Mouse (Mus musculus) regulatory T cell (primary cell): ENCODE measurements around the gene Echdc3.

Source experiments
- in situ Hi-C: fragments of 300-600 bp; cut with MboI, MseI; formaldehyde crosslinking; loops from one replicate; pipeline ENCODE4 v1.15.1; 2025; ENCODE audit warnings: high pct_unique_total_duplicates

The Echdc3 gene

GRCm38 (mm10) chr2:6212724-6213511 lies at the start of gene Echdc3:
TSS of gene Echdc3 (minus strand) at chr2:6213033.
- in situ Hi-C loops = no loop called here

DNA sequence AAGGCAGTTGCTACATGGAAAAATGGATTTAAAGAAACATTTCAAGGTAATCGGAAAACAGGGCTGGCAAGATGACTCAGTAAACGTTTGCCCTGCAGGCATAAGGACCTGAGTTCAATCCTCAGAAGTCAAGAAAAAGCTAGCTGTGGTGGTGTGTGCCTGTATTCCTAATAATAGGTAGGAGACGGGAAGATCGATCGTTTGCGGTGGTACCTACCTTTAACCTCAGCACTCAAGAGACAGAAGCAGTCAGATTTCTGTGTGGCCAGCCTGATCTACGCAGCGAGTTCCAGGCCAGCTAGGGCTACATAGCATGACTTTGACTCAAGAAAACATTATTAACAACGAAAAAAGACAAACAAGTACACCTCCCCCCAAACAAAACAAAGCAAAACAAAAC lies 48.9 kb upstream of the Echdc3 start:
- in situ Hi-C loops = no loop called here

- in situ Hi-C loops = no loop called here
Measured at GRCm38 (mm10) chr2:6261201-6261672, 48.4 kb upstream of the Echdc3 start.

DNA sequence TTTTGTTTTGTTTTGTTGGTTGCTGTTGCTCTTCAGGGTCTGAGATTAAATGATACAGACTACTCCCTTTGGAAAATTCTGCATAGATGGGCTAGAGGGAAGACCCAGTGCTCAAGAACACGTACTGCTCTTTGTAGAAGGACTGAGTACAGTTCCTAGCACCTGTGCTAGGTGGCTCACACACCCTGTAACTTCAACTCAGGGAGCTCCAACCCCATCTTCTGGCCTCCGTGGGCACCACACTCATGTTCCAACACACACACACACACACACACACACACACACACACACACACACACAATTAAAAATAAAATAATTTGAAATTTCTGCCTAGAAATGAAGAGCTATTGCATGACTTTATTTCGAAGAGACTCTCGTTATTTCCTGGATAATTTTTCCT lies 47.8 kb upstream of the Echdc3 start:
- in situ Hi-C loops = no loop called here

DNA sequence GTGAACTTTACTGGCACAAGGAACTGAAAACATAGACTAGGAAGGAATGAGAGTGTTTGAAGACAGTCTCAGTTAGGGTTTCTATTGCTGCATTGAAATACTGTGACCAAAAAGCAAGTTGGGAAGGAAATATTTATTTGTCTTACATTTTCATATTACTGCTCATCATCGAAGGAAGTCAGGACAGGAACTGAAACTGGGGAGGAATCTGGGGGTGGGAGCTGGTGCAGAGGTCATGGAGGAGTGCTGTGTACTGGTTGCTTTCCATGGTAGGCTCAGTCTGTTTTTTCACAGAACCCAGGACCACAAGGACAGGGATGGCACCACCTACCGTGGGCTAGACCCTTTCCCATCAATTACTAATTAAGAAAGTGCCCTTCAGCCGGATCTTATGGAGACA lies 46.3 kb upstream of the Echdc3 start:
- in situ Hi-C loops = no loop called here

DNA sequence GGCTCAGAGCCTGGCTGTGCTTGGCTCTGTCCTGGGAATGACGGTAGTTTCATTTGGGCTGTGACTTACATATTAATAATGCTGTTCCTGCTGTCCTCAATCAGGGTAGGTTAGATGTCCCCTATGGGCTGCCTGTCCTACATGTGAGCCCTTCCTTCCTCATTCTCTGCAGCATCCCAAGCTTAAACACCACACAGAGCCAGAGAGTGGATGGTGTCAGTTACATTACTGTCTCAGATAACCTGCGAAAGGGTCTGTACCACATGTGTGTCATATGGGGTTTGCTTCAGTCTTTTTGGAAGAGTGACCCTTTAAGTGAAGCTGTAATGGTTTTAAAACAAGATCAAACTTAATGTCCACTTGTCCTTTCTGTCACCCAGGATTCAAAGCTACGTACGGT lies 45.2 kb upstream of the Echdc3 start:
- in situ Hi-C loops = no loop called here

- in situ Hi-C loops = no loop called here
Measured at GRCm38 (mm10) chr2:6257146-6257545, 44.3 kb upstream of the Echdc3 start.

DNA sequence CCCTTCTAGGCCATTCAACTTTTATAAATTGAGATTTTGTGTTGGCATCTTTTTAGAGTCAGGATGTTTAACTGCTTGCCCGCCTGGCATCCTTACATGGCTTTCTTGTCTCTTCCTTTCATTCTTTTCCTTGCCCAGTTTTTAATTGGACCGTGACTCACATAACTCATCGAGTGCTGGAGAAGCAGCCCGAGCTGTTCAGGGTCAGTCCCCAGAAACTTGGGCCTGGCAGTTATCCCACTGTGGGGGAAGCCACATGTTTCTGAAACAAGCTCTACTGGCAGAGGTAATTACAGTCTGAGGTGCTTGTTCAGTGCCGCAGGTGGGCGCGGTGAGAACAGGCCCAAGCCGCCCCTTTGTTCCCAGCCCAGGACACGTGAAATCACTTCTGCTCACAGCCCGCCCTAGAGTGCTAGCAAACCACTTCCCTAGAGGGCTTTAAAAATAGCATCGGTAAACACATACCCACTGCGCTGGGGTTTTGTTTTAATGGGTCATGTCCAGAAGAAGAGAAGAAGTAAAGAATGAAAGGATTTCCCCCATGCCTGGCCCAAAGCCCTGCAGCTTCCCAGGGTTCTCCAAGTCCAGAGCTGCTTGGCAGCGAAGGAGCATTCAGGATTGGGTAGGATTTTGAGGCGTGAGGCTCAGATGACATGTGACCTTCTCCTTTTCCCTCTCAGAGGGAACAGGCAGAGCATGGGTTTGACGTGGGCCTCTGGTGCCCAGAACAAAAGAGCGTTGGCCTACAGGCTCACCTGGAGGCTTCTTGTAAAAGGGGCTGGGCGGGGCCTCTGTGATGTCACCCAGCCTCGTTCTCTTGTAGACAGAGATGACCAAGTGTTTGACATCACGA lies 43.4 kb upstream of the Echdc3 start:
- in situ Hi-C loops = no loop called here

GRCm38 (mm10) chr2:6255402-6255988 lies 42.7 kb upstream of the Echdc3 start:
- in situ Hi-C loops = no loop called here

DNA sequence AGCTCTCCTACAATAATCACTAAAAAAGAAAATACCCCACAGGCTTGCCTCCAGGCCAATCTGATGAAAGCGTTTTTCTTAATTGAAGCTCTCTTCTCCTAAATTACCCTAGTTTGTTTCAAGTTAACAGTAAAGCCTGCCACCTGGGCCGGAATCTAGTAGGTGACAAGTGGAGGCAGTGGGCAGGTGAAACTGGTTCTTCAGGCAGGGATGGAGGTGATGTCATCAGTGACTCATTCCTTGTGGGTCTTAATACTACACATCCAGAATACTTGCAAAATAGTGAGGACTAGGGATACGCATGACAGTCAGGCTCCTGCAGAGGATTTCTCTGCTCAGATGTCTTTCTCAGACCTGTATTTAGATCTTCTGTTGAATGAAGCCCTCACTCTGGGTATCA lies 39.7 kb upstream of the Echdc3 start:
- in situ Hi-C loops = no loop called here

DNA sequence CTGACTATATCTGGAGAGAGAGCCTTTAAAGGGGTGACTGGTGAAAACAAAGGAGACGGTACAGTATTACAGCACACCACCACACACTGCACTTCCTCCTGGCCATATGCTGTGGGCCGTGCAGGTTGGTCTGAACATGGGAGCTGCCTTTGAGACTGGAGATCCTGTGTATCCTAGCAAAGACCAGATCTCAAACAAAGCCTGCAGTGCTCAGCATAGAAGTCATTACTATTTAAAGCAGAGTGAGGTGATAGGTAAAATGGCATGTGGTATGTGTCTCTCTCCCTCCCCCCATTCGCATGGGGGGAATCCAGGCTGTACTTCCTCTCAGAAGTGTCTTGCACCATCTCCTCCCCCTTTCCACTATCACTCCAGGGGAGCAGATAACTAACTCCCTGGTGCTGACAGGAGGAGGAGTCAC lies 38.3 kb upstream of the Echdc3 start:
- in situ Hi-C loops = no loop called here

- in situ Hi-C loops = no loop called here
Measured at GRCm38 (mm10) chr2:6241446-6241845, 28.6 kb upstream of the Echdc3 start.

GRCm38 (mm10) chr2:6240072-6240471 lies 27.2 kb upstream of the Echdc3 start:
- in situ Hi-C loops = no loop called here

GRCm38 (mm10) chr2:6239333-6239732 lies 26.5 kb upstream of the Echdc3 start:
- in situ Hi-C loops = no loop called here

GRCm38 (mm10) chr2:6238679-6239078 lies 25.8 kb upstream of the Echdc3 start:
- in situ Hi-C loops = no loop called here

GRCm38 (mm10) chr2:6238244-6238643 lies 25.4 kb upstream of the Echdc3 start:
- in situ Hi-C loops = no loop called here

- in situ Hi-C loops = no loop called here
Measured at GRCm38 (mm10) chr2:6233353-6233752, 20.5 kb upstream of the Echdc3 start.

DNA sequence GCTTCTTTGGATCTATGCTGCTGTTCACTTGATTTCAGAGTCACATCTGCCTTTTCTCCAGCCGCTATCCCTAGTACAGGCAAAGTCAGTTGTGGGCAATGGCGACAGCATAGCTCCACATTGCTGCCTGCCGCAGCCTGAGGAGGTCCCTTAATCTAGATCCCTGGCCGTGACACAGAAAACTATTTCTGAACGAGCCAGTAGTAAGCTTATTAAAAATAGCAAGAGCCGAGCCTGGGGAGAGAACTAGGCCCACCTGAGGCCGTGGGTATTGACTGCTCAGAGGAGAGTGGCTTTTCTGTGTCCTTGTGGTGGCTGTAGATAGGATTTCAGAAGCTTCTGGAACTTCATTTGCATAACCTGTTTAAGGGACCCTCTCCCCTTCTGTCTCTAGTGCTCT lies 19.9 kb upstream of the Echdc3 start:
- in situ Hi-C loops = no loop called here

DNA sequence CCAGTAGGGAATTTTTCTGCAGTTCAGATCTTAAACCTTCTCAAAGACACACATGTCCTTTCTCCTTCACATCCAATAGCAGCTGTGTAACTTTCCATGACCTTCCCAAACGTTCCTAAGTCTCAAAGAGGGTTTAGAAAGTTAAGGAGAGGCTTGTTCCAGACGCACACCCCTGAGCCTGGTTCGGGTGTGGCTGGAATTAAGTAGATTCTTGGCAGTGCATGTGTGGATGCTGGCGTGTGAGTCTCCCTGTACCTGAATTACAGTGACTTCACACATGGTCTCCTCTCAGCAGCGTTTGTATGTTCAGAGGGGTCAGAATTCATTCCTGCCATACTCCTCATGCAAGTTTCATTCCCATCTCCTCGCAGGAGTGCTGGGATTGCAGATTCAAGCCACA lies 18.0 kb upstream of the Echdc3 start:
- in situ Hi-C loops = no loop called here

- in situ Hi-C loops = loop anchor here (10.0 kb wide), 1 partner anchor 65 kb away; no protein-coding TSS in a partner anchor
Measured at GRCm38 (mm10) chr2:6229597-6230290, 16.9 kb upstream of the Echdc3 start.

DNA sequence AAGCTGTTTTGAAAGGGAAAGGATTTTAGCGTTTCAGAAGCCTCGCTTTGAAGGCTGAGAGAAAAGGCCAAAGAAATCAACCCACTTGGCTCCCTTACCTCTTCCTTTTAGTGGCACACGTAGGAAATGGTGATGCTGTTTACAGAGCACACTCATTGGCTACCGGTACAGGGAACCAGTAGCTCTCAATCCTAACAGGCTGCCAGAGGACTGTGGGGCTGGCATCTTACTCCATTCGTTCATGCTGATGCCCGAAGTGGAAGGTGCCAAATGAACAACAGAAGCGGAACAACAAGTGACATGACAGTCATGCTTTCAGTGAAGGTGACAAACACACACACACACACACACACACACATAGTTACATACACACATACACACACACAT lies 14.2 kb upstream of the Echdc3 start:
- in situ Hi-C loops = loop anchor here (10.0 kb wide), 1 partner anchor 68 kb away; no protein-coding TSS in a partner anchor
